Mouse (Mus musculus) G1E (cell line): ENCODE measurements around the gene Mybbp1a.

ENCODE experiments used
- CTCF ChIP-seq: IDR thresholded peaks from 2 replicates; pipeline ENCODE4 v1.5.1; 2012; ENCODE audit warnings: low read depth, low read length, inconsistent platforms, mixed read lengths
- GATA1 ChIP-seq: IDR thresholded peaks from 2 replicates; pipeline ENCODE4 v1.6.1; 2012; ENCODE audit warnings: borderline replicate concordance, low read length, inconsistent platforms, mixed read lengths
- GATA2 ChIP-seq: IDR thresholded peaks from 2 replicates; pipeline ENCODE4 v1.6.1; 2012; ENCODE audit warnings: low read depth, low read length, inconsistent platforms, borderline replicate concordance
- POLR2AphosphoS5 ChIP-seq: IDR thresholded peaks from 2 replicates; pipeline ENCODE4 v1.6.1; 2012; ENCODE audit warnings: low read depth, low read length, inconsistent platforms; ENCODE audit not compliant: insufficient replicate concordance
- TAL1 ChIP-seq: conservative IDR thresholded peaks from 2 replicates; pipeline ENCODE4 v1.6.1; 2012; ENCODE audit warnings: low read depth, low read length, inconsistent platforms, mixed read lengths

GRCm38 (mm10) chr11:72479499-72479898 is 38.3 kb downstream of the Mybbp1a start:
- TF ChIP-seq CTCF (no peak), GATA2 (no peak), GATA1 (no peak), TAL1 (no peak), POLR2AphosphoS5 (no peak)
